Comparison of ENCODE assay signal across 13 mouse cellular contexts in genomic region chr7:96749753-96750152, GRCm38 (mm10).
DNase-seq lines count a peak whose midpoint lies in the region; ATAC-seq and TF ChIP-seq lines count a peak whose summit lies in the region.
"Had no signal": no experiment of that assay in that cellular context is flagged by ENCODE, and none has a peak within 500 bp of the region (broad histone marks: within the 10 kb centered on the region; RNA-seq: fewer than 3 reads in every experiment).

No protein-coding gene starts in this region.

- ATAC-seq in hindbrain, embryonic 11.5 days (ENCODE audit: low FRiP score): no peak
- no peak for ATAC-seq in hindbrain, postnatal 0 days
- no peak for ATAC-seq in liver, postnatal 0 days

- H3K9me3 ChIP-seq in hindbrain, embryonic 11.5 days (ENCODE audit: control insufficient read depth, low read length): no peaks in the 10 kb centered on the region
- H3K9me3 ChIP-seq in hindbrain, postnatal 0 days (ENCODE audit: low read length): no peaks in the 10 kb centered on the region
- H3K9me3 ChIP-seq in limb, embryonic 10.5 days (replicated peaks): no peaks in the 10 kb centered on the region
- H3K9me3 ChIP-seq in liver, postnatal 0 days (ENCODE audit: low read length): no peaks in the 10 kb centered on the region
- H3K9me3 ChIP-seq: midbrain, embryonic 10.5 days had no signal

- H3K36me3 ChIP-seq in hindbrain, embryonic 11.5 days (ENCODE audit: control insufficient read depth, insufficient read depth, low read length): no peaks in the 10 kb centered on the region
- H3K36me3 ChIP-seq in hindbrain, postnatal 0 days (ENCODE audit: insufficient read depth, low read length): no peaks in the 10 kb centered on the region
- H3K36me3 ChIP-seq in limb, embryonic 10.5 days: peaks cover 7% of the 10 kb centered on the region; the same call in 1 of the 2 replicates
- H3K36me3 ChIP-seq in liver, postnatal 0 days (replicated peaks; ENCODE audit: insufficient read depth, low read length): no peaks in the 10 kb centered on the region

- WGBS in hindbrain, embryonic 11.5 days: 62% methylated on average over 8 of the region's 8 CpGs
- WGBS in hindbrain, postnatal 0 days: 81% methylated on average over 8 of the region's 8 CpGs
- WGBS in limb, embryonic 10.5 days: 10% methylated on average over 8 of the region's 8 CpGs
- 80% methylated on average over 8 of the region's 8 CpGs for WGBS in liver, postnatal 0 days (ENCODE audit: insufficient replicate concordance)

- no peak overlapping the region for H3K9ac ChIP-seq in hindbrain, embryonic 11.5 days (ENCODE audit: low read depth, low read length)
- H3K9ac ChIP-seq in hindbrain, postnatal 0 days (replicated peaks; ENCODE audit: low read length): no peak overlapping the region
- H3K9ac ChIP-seq in liver, postnatal 0 days (replicated peaks): no peak overlapping the region

- no peak overlapping the region for H3K4me3 ChIP-seq in hindbrain, embryonic 11.5 days (ENCODE audit: low read depth, low read length)
- H3K4me3 ChIP-seq in hindbrain, postnatal 0 days (ENCODE audit: low read length): no peak overlapping the region
- H3K4me3 ChIP-seq in limb, embryonic 10.5 days: no peak overlapping the region
- no peak overlapping the region for H3K4me3 ChIP-seq in liver, postnatal 0 days (ENCODE audit: low read depth, low read length)
- H3K4me3 ChIP-seq: midbrain, embryonic 10.5 days had no signal

- TF ChIP-seq EP300 in liver, postnatal 0 days (IDR thresholded peaks at IDR 0.05; ENCODE audit: low read depth): no peak

- no peak overlapping the region for H3K4me2 ChIP-seq in hindbrain, embryonic 11.5 days (replicated peaks; ENCODE audit: low read depth, low read length)
- no peak overlapping the region for H3K4me2 ChIP-seq in hindbrain, postnatal 0 days (ENCODE audit: low read depth, low read length)
- H3K4me2 ChIP-seq in liver, postnatal 0 days (ENCODE audit: low read depth, low read length): no peak overlapping the region
- H3K4me2 ChIP-seq: liver, embryonic 11.5 days had no signal

- H3K27ac ChIP-seq in hindbrain, embryonic 11.5 days (ENCODE audit: low read depth, low read length): no peak overlapping the region
- no peak overlapping the region for H3K27ac ChIP-seq in hindbrain, postnatal 0 days
- peak overlapping the region; percentile 72 for H3K27ac ChIP-seq in limb, embryonic 10.5 days
- H3K27ac ChIP-seq in liver, postnatal 0 days (ENCODE audit: low read depth): no peak overlapping the region
- H3K27ac ChIP-seq: midbrain, embryonic 10.5 days had no signal

- DNase-seq in hindbrain, embryonic 11.5 days (ENCODE audit: low spot score): peak; percentile 34
- DNase-seq in hindbrain, postnatal 0 days (ENCODE audit: low spot score): no peak
- peak; percentile 51 for DNase-seq in NIH3T3 (ENCODE audit: low read depth)
- DNase-seq in brain, embryonic 14.5 days (ENCODE audit: low read depth): peak; percentile 41
- peak; percentile 72 for DNase-seq in limb, embryonic 10.5 days (ENCODE audit: low spot score)
- no peak for DNase-seq in liver, postnatal 0 days
- no peak for DNase-seq in retina, embryonic 14.5 days (ENCODE audit: low spot score)
- DNase-seq: cerebellum, postnatal 14 days; gastrocnemius, postnatal 25 days; layer of hippocampus, postnatal 36 days; spleen, adult 18-20 months had no signal

- TF ChIP-seq POLR2A in brain, embryonic 14.5 days (IDR thresholded peaks at IDR 0.05; ENCODE audit: borderline replicate concordance, extremely low read depth, insufficient read depth, insufficient read length, poor library complexity, severe bottlenecking): no peak

- H3K4me1 ChIP-seq in hindbrain, embryonic 11.5 days (replicated peaks; ENCODE audit: control insufficient read depth, insufficient read depth, low read length): 0 out of 2 replicates have a peak, but pooled peaks cover 2% of the 10 kb centered on the region
- H3K4me1 ChIP-seq in hindbrain, postnatal 0 days (ENCODE audit: insufficient read depth, low read length): no peaks in the 10 kb centered on the region
- H3K4me1 ChIP-seq in limb, embryonic 10.5 days: peaks cover 71% of the 10 kb centered on the region
- no peaks in the 10 kb centered on the region; the same call in 1 of the 2 replicates for H3K4me1 ChIP-seq in liver, postnatal 0 days (ENCODE audit: insufficient read depth)

- no peaks in the 10 kb centered on the region for H3K27me3 ChIP-seq in hindbrain, embryonic 11.5 days (ENCODE audit: control insufficient read depth, insufficient read depth, low read length)
- no peaks in the 10 kb centered on the region for H3K27me3 ChIP-seq in hindbrain, postnatal 0 days (ENCODE audit: insufficient read depth, low read length)
- peaks cover 6% of the 10 kb centered on the region; the same call in 1 of the 2 replicates for H3K27me3 ChIP-seq in limb, embryonic 10.5 days (ENCODE audit: low read depth, poor library complexity, severe bottlenecking)
- no peaks in the 10 kb centered on the region for H3K27me3 ChIP-seq in liver, postnatal 0 days (ENCODE audit: insufficient read depth, low read length)

- no peak for TF ChIP-seq CTCF in hindbrain, postnatal 0 days (IDR thresholded peaks at IDR 0.05; ENCODE audit: low read depth)
- TF ChIP-seq CTCF in brain, embryonic 14.5 days (IDR thresholded peaks at IDR 0.05; ENCODE audit: borderline replicate concordance, extremely low read depth, insufficient read depth, insufficient read length): no peak
- TF ChIP-seq CTCF in liver, postnatal 0 days (IDR thresholded peaks at IDR 0.05; ENCODE audit: low read depth): no peak

Comparison
In these comparisons a context has a peak if more than half of its experiments do, and no peak if none do; other contexts are left out.
1. DNase-seq: peak in hindbrain, embryonic 11.5 days (single experiment), NIH3T3 (single experiment), brain, embryonic 14.5 days (single experiment) and limb, embryonic 10.5 days (single experiment); none in hindbrain, postnatal 0 days (single experiment), liver, postnatal 0 days (single experiment) and retina, embryonic 14.5 days (single experiment).